Mouse (Mus musculus): ENCODE data around the gene Gm20425. TPM values are rescaled to one million over a fixed set of nuclear protein-coding genes. Genes with fewer than 3 reads are reported as not detected.

Gm20425 gene
- polyA plus RNA-seq, 1 experiment from 2014 or later, result 2.2 TPM

Other genes with a start within 250 kb of the Gm20425 start
- 2.6 and 4.3 TPM in 2 replicates for gene Slco2a1, start 241.6 kb downstream of the Gm20425 start, polyA plus RNA-seq (2015; fragmentation: Nextera tagmentation; extraction: Ambion mirVana)
- gene Rab6b, start 118.5 kb downstream of the Gm20425 start, polyA plus RNA-seq (2015; fragmentation: Nextera tagmentation; extraction: Ambion mirVana), result 108 and 126 TPM in 2 replicates
- gene Srprb, start 28.2 kb downstream of the Gm20425 start, polyA plus RNA-seq (2015; fragmentation: Nextera tagmentation; extraction: Ambion mirVana), result 56.0 and 60.7 TPM in 2 replicates
- 23.5 and 26.7 TPM in 2 replicates for gene Trf, start 137 bp upstream of the Gm20425 start, polyA plus RNA-seq (2015; fragmentation: Nextera tagmentation; extraction: Ambion mirVana)
- 1.3 TPM in 1 of 2 replicates, not detected in the other for gene 1300017J02Rik, start 74.8 kb upstream of the Gm20425 start, polyA plus RNA-seq (2015; fragmentation: Nextera tagmentation; extraction: Ambion mirVana)
- gene Topbp1, start 74.9 kb upstream of the Gm20425 start, polyA plus RNA-seq (2015; fragmentation: Nextera tagmentation; extraction: Ambion mirVana), result 14.0 and 19.4 TPM in 2 replicates
- gene Cdv3, start 135.5 kb upstream of the Gm20425 start, polyA plus RNA-seq (2015; fragmentation: Nextera tagmentation; extraction: Ambion mirVana), result 87.9 and 89.0 TPM in 2 replicates